Mouse (Mus musculus) small intestine, adult 2 months (tissue): ENCODE data around the gene Borcs5. TPM values are rescaled to one million over a fixed set of nuclear protein-coding genes. Genes with fewer than 3 reads are reported as not detected.
"Not testable (repeated sequence)": the region's sequence is repeated elsewhere in the genome, so short reads cannot be mapped to it uniquely, and the experiment has no call there.

Source experiments
- H3K27ac ChIP-seq: fragments of 200-500 bp; 2 replicates; pipeline ENCODE4 v1.5.1; 2012; ENCODE audit warnings: low read depth, low read length, control low read depth, inconsistent platforms; ENCODE audit not compliant: insufficient read depth
- H3K27me3 ChIP-seq: fragments of 200-500 bp; 2 replicates; pipeline ENCODE4 v1.6.1; 2012; ENCODE audit warnings: mild to moderate bottlenecking, moderate library complexity, low read length, inconsistent platforms; ENCODE audit not compliant: control insufficient read depth, insufficient read depth
- H3K36me3 ChIP-seq: fragments of 200-500 bp; 2 replicates; pipeline ENCODE4 v1.6.1; 2012; ENCODE audit warnings: mild to moderate bottlenecking, low read length, control low read depth, inconsistent platforms; ENCODE audit not compliant: control insufficient read depth, insufficient read depth
- H3K4me1 ChIP-seq: fragments of 200-500 bp; 2 replicates; pipeline ENCODE4 v1.6.1; 2012; ENCODE audit warnings: low read length, inconsistent platforms, mixed read lengths; ENCODE audit not compliant: control insufficient read depth, insufficient read depth, insufficient read length
- H3K4me3 ChIP-seq: fragments of 200-500 bp; 2 replicates; pipeline ENCODE4 v1.5.1; 2012; ENCODE audit warnings: low read depth, mild to moderate bottlenecking, control low read depth, inconsistent platforms, low read length, moderate library complexity
- CTCF ChIP-seq: fragments of 200-500 bp; IDR thresholded peaks from 2 replicates; pipeline ENCODE4 v1.5.1; 2012; ENCODE audit warnings: low read depth, mild to moderate bottlenecking, control low read depth, inconsistent platforms, low read length, moderate library complexity, mixed read lengths; ENCODE audit not compliant: insufficient replicate concordance, insufficient read length; ENCODE audit errors: extremely low read depth
- POLR2A ChIP-seq: fragments of 200-500 bp; IDR thresholded peaks from 2 replicates; pipeline ENCODE4 v1.6.1; 2012; ENCODE audit warnings: low read depth, mild to moderate bottlenecking, control low read depth, inconsistent platforms, low read length, moderate library complexity
- WGBS: fragments of 180-500 bp; shearing (Covaris S2); methylation state at CpG from one replicate; pipeline ENCODE4 v1.1.7; 2018; 5-methylcytosine and 5-hydroxymethylcytosine counted together
- polyA plus RNA-seq: library from polyadenylated mRNA; depleted of rRNA; stranded (reverse); fragments of >200 nt; gene quantifications from 2 replicates; pipeline ENCODE4 v1.2.3, GENCODE M21; 2012

Gene Borcs5
- polyA plus RNA-seq, 1 experiment: 12.5 TPM

- 25% methylated on average over 4 of the region's 4 CpGs for WGBS
- Histone ChIP-seq H3K27me3 (no peaks in the 10 kb centered on the region), H3K27ac (peak overlapping the region; percentile 80), H3K36me3 (no peaks in the 10 kb centered on the region), H3K4me1 (peaks cover 8% of the 10 kb centered on the region), H3K4me3 (no peak overlapping the region)
- TF ChIP-seq CTCF (no peak), POLR2A (no peak)
Measured at GRCm38 (mm10) chr6:134677504-134677903, 38.2 kb downstream of the Borcs5 start.

- Histone ChIP-seq H3K4me1 (peaks cover 8% of the 10 kb centered on the region), H3K27ac (peak overlapping the region; percentile 49; the same call in 1 of the 2 replicates), H3K27me3 (no peaks in the 10 kb centered on the region), H3K4me3 (no peak overlapping the region), H3K36me3 (no peaks in the 10 kb centered on the region)
- WGBS: 23% methylated on average over 3 of the region's 3 CpGs
- TF ChIP-seq POLR2A (no peak), CTCF (no peak)
Measured at GRCm38 (mm10) chr6:134678037-134678436, 38.7 kb downstream of the Borcs5 start.

GRCm38 (mm10) chr6:134679330-134679729 lies 40.0 kb downstream of the Borcs5 start:
- not testable (repeated sequence) for H3K27ac ChIP-seq, H3K27me3 ChIP-seq, H3K4me1 ChIP-seq, H3K36me3 ChIP-seq, H3K4me3 ChIP-seq
- WGBS: 64% methylated on average over 4 of the region's 4 CpGs

- Histone ChIP-seq H3K4me1 (peaks cover 8% of the 10 kb centered on the region; the same call in 1 of the 2 replicates), H3K27me3 (no peaks in the 10 kb centered on the region), H3K27ac (no peak overlapping the region), H3K36me3 (no peaks in the 10 kb centered on the region), H3K4me3 (no peak overlapping the region)
- no peak for TF ChIP-seq CTCF
- no peak for TF ChIP-seq POLR2A
- whole genome bisulfite sequencing: 82% methylated on average over 6 of the region's 6 CpGs
Measured at GRCm38 (mm10) chr6:134684354-134684915, 45.1 kb downstream of the Borcs5 start.

GRCm38 (mm10) chr6:134685040-134685439 lies 45.7 kb downstream of the Borcs5 start:
- 77% methylated on average over 2 of the region's 2 CpGs for WGBS
- no peaks in the 10 kb centered on the region for H3K36me3 ChIP-seq
- no peak overlapping the region for H3K27ac ChIP-seq
- H3K4me3 ChIP-seq: no peak overlapping the region
- H3K4me1 ChIP-seq: peaks cover 8% of the 10 kb centered on the region; the same call in 1 of the 2 replicates
- TF ChIP-seq CTCF (no peak), POLR2A (no peak)
- no peaks in the 10 kb centered on the region for H3K27me3 ChIP-seq

GRCm38 (mm10) chr6:134685515-134685914 lies 46.2 kb downstream of the Borcs5 start:
- no peak for TF ChIP-seq POLR2A
- no peak for TF ChIP-seq CTCF
- Histone ChIP-seq H3K27ac (no peak overlapping the region), H3K4me3 (no peak overlapping the region), H3K27me3 (no peaks in the 10 kb centered on the region), H3K4me1 (peaks cover 6% of the 10 kb centered on the region; the same call in 1 of the 2 replicates), H3K36me3 (no peaks in the 10 kb centered on the region)
- 97% methylated on average over 6 of the region's 6 CpGs for WGBS

- H3K27me3 ChIP-seq: no peaks in the 10 kb centered on the region
- WGBS: 57% methylated on average over 6 of the region's 6 CpGs
- H3K4me1 ChIP-seq: peaks cover 9% of the 10 kb centered on the region; the same call in 1 of the 2 replicates
- TF ChIP-seq CTCF: no peak
- TF ChIP-seq POLR2A: no peak
- no peak overlapping the region for H3K27ac ChIP-seq
- H3K4me3 ChIP-seq: no peak overlapping the region
- no peaks in the 10 kb centered on the region for H3K36me3 ChIP-seq
Measured at GRCm38 (mm10) chr6:134694498-134694897, 55.2 kb downstream of the Borcs5 start.

GRCm38 (mm10) chr6:134694988-134695387 lies 55.7 kb downstream of the Borcs5 start:
- Histone ChIP-seq H3K4me1 (peaks cover 13% of the 10 kb centered on the region; the same call in 1 of the 2 replicates), H3K27ac (no peak overlapping the region), H3K4me3 (no peak overlapping the region), H3K36me3 (no peaks in the 10 kb centered on the region), H3K27me3 (no peaks in the 10 kb centered on the region)
- WGBS: 96% methylated on average over 3 of the region's 3 CpGs
- TF ChIP-seq CTCF (no peak), POLR2A (no peak)
